Mouse (Mus musculus) adrenal gland, adult 8-10 months (tissue): ENCODE measurements around the gene Mmp24. TPM values are rescaled to one million over a fixed set of nuclear protein-coding genes. Genes with fewer than 3 reads are reported as not detected.
"Not testable (repeated sequence)": the region's sequence is repeated elsewhere in the genome, so short reads cannot be mapped to it uniquely, and the experiment has no call there.

Experiments used
- DNase-seq: peaks from one replicate; pipeline ENCODE4 v3.0.0; 2022
- total RNA-seq, 4 experiments: library from RNA; stranded (reverse); gene quantifications; 2 replicates each; pipeline ENCODE4 v1.2.4; 2022

Mmp24 gene
- total RNA-seq, 4 experiments from 2014 or later, result 1.2 to 4.5 (median 2.6) TPM

DNA sequence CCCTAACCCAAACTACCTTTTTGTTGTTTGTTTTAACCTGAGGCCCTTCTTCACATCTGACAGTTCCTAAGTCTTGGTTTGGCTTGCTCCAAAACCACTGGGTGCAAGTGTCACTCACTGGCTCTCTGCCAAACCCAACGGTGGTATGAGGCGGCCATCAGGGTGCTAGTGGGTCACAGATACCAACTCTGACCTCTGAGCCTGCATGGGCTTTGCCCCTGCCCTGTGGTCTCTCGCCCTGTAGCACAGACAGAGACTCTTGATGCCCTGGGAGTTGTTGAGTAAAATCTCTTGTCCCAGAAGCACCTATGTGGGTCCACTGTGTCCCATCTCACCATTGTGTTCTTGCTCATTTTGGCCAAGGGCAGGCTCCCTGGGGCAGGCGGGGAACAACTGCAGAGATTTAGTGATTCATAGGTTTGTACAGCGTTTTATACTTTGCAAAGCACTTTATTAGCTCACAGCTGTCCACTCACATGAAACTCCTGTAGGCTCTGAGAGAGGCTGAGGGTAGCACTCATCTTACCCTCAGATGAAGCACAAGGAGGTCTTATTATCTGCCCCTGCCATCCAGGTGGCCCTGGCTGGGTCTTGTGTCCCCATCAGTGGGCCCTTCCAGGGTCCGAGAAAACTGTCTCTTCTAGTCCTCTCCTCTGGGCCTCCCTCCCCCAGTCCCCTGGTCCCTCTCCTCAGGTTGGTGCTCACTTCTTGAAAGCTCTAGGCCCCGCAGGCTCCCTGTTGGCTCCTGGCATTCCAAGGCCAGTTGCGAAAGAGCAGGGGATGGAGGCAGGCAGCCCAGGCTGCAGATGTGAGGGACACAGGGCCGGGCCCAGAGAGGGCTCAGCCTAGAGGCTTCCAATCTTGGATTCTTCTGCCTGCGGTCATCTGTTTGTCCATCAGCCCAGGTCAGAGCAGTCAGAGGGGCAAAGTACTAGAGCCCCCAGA, 42.4 kb downstream of the Mmp24 start:
- peak; percentile 84 for DNase-seq

DNA sequence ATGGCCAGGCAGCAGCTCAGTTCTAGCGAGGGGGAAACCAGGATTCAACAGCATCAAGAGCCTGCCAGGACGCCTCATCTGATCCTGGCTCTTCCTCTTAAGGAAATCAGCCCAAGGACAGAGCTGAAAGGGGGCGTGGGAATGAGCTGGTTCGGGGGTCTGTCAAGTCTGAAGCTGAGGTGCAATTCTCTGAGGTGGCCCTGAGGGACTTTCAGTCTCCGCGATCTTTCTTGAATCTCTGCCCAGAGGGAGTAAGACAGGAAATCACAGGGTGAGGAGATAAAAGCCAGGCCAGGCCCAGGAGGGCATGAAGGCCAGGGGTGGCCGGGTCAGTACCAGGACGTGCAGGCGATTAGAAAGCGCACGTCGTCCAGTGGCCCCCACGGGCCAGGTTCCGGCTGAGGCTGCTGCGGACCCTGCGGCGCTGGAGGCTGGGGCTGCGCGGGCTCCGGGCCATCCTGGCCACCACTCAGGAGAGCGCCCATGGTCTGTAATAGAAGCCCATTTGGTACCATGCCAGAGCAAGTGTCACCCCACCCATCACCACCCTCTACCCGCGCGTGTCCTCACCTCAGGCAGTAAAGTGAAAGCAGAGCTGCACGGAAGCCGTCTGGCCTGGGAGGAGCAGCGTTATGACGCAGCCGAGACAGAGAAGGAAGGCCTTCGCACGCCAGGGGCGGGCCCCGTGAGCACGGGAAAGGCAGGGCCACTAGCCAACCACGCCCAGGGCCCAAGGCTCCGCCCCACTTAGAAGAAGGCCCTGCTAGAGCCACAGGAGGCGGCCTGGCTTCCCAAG, 43.7 kb downstream of the Mmp24 start:
- peak; percentile 97 for DNase-seq

- DNase-seq, result no peak
Measured at GRCm38 (mm10) chr2:155819392-155819448, 44.1 kb downstream of the Mmp24 start, which contains the start of gene BC029722. Gene BC029722, minus strand, starts transcription at chr2:155819426.

GRCm38 (mm10) chr2:155819449-155820251, 44.5 kb downstream of the Mmp24 start:
- DNase-seq, result no peak

DNA sequence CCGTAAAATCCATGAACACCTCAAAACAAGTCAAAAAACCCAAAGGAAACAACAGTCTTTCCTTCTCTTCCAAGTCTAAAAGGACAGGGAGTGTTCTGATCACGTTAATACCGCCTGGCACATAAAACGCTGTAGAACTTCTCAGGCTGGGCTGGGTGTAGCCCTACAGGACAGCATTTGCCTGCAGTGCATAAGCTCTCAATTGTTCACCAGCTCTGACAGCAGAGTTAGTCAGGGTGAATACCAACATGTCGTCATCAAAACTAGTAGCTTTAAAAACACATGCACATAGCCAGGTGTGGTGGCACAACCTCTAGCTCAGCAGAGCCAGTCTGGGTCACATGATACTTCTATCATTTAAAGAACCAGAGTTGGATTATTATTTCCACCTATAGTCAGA, 45.6 kb downstream of the Mmp24 start:
- DNase-seq, result no peak

- no peak for DNase-seq
Measured at GRCm38 (mm10) chr2:155823722-155824121, 48.6 kb downstream of the Mmp24 start.

DNA sequence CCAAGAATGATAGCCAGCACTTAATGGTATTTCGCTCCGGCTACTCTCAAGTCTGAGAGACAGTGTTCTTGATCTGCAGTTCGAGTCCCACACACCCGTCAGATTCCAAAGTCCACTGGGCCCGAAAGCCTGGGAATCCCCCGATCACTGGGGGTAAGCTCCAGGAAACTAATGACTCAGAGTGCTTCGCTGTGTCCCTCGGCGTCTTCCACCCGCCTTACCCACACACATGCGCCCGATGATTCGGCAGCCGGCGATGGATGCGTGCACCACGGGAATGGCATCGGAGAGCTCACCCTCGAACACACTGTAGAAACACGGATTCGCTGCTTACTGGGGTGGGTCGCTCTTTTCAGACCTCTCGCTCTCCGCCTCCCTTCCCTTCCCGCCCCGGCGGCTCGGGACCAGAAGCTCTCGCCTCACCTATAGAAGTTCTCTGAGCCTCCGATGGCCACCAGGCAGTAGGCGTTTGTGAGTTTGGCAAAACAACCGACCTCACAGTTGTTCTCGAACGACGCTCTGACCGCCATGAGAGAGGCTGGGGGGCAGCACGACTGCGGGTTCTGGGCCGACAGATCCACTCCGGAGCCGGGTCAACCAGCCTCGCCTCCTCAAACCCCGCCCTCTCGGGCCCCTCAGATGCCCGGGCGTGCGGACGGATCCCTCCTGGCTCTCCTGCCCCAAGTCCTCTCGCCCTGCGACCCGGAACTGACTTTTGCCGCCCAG, 50.9 kb downstream of the Mmp24 start:
- DNase-seq, result no peak

DNA sequence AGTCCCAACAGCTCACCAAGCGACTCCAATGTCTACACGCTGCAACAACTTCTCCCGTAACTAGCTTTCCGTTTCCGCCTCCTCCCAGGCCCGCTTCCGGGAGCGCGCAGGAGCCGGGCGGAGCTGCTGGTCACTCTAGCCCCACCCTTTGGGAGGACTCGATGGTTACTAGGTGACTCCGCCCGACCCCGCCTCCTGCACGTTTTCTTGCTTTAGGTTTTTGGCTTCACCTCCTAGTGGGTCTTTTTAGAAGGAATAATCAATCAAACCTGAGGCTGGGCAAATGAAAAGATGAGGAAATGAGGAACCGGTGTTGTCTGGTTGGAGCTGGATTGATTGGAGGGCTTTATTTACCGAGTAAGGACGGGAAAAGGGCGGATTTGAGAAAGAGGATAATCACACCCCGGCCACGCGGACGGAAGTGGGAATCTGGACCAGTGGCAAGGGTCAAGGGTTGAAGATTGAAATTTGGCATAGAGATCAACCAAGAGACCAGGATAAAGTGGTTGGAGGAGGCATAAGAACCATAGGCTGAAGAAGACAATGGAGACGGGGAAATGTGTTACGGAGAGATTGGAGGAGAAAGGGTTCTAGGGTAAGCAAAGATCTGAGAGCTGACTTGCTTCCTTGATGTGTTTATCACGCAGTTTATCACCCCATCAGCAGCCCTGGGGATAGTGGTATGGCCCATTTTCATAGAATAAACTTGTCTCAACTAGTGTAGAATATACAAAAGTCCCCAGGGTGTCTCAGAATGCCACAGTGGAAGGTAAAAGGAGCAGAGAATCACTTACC, 51.7 kb downstream of the Mmp24 start, which contains the start of gene Eif6:
TSS of gene Eif6 (minus strand) at position 296 of the 795 bp plus-strand sequence.
- DNase-seq, result peak; percentile 86

DNA sequence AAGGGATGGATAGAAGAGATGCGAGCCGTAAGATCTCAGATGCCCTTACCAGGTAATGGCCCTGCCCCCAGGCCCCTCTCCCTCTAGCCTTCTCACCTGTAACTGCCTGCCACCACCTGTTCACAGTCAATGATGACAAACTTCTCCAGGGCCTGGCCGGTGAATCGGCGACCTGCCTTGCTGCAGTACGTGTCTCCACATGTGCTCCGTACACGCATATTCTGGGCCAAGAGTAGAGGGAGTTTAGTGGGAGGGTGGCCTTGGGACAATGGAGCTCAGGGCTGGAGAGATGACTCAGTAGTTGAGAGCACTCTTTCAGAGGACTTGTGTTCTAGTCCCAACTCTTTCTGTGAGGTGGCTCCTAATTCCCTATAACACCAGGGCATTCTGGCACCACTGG, 55.7 kb downstream of the Mmp24 start:
- DNase-seq, result no peak

DNA sequence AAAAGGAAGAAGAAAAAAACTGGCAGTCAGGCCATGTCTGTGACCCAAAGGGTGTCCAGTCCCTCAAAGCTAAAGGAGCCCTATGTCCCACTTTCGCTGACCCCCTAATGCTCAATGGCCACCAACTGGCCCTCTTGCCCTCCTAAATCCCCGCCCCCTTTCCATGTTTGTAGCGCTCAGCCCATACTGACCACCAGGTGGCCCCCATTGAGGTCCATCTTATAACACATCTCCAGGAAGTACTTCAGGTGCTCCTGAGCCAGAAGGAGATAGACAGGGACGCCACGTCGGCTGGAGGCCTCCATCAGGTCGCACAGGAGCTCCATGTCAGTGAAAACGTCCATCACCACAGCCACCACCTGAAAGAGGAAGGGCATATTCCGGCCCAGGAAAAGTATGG, 56.2 kb downstream of the Mmp24 start:
- no peak for DNase-seq

DNA sequence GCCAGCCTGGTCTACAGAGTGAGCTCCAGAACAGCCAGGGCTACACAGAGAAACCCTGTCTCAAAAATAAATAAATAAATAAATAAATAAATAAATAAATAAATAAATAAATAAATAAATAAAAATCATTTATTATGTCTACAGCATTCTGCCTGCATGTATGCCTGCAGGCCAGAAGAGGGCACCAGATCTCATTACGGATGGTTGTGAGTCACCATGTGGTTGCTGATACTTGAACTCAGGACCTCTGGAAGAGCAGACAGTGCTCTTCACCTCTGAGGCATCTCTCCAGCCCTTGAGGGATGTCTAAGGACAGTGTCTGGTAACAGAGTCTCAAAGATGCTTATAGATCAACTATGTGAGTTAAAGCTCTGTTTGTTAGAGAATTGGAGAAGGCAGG, 56.9 kb downstream of the Mmp24 start:
- not testable (repeated sequence) for DNase-seq

- DNase-seq, result no peak
Measured at GRCm38 (mm10) chr2:155834732-155835131, 59.6 kb downstream of the Mmp24 start, which contains the start of gene Fam83c. Gene Fam83c, minus strand, starts transcription at chr2:155834854.

DNA sequence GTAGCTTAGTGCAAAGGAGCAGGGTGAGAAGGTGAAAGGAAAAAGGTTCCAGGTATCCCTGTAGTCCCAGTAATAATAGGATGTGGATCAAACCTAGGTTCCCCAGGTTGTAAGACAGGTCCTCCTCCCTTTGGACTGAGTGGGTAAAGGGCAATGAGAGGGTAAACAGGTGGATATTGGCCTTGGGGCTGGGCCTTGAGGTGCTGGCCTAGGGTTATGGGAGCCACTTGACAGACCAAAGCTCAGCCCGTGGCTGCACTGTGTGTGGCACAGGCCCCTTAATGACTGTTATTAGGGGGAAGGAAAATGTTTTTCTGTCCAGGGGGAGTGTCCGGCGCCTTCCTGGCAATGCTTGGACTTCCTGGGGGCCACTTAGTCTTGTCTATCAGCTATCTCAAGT, 62.8 kb downstream of the Mmp24 start:
- DNase-seq, result no peak

- DNase-seq, result no peak
Measured at GRCm38 (mm10) chr2:155838961-155839360, 63.8 kb downstream of the Mmp24 start.

DNA sequence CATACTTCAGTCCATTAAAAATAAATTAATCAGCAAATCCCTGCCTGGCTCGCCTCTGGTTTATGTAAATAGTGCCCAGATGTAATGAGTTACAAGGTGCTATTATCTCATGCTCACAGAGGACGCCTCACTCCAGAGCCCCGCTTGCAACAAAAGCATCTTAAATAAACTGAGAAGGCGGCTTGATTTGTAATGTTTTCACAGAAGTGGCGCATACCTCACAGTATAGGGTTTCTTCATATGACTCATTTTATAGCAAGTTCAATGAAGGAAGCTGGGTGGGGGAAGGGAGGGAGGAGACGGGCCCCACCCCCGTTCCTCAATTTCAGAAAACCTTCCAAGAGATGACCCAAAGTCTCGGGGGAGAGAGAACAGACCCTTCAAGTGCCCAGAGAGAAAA, 71.8 kb downstream of the Mmp24 start:
- no peak for DNase-seq

GRCm38 (mm10) chr2:155848291-155848690, 73.1 kb downstream of the Mmp24 start:
- DNase-seq, result peak; percentile 67

DNA sequence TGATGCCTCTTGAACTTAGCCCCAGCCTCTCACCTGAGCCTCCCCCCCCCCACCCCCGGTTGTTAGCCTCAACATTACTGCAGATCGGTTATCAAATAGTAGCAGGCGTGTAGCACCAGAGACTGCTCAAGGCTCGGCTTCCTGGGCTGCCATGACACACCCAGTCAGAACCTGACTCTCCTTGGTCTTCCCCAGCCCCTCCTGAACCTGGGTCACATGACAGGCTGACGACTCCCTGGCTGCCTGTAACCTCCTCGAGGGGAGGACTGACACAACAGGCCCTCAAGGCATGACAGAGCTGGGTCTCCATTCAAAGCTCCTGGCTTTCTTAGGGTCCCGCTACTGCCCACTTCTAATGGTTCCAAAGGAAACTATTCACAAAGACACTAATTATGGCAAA, 74.3 kb downstream of the Mmp24 start:
- DNase-seq, result no peak

DNA sequence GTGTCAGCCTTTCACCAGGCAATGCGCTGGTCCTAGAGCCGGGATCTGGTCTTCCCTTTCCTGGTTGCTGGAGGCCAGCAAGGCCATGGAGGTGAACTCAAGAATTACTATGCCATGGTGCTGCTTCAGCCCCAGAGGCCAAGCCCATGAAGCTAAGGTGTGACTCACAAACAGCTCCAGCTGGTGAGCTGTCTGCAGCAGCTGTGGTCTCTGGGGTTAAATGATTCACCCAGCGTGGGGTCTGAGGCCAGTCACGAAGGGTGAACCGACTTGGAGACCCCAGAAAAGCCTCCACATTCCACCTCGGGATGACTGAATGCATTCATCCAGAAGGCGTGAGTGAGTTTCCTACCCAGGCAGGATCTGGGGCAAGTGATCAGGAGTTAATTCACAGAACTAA, 75.0 kb downstream of the Mmp24 start:
- DNase-seq, result no peak

- DNase-seq, result no peak
Measured at GRCm38 (mm10) chr2:155852536-155852935, 77.4 kb downstream of the Mmp24 start.

DNA sequence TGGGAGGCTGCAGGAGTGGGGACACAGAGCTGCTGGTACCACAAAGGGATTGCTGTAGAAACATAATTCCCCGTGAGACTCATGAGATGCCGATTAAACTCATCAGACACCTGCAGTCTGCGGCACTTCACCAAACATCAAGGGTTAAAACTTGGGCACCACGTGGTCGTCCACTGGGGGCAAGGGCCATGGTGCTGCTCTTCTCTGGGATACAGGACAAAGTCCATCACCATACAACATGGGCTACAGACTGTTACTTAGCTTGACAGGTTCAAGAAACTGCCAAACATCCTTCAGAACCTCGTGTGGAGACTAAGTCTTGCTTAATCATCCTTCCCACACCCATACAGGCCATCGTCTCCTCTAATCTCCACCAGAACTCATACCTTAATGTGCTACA, 85.0 kb downstream of the Mmp24 start:
- no peak for DNase-seq

- peak; percentile 70 for DNase-seq
Measured at GRCm38 (mm10) chr2:155861581-155861980, 86.4 kb downstream of the Mmp24 start.
